8 mouse cellular contexts compared by ENCODE assay signal in genomic region chr11:11821387-11821975, GRCm38 (mm10). TPM values are rescaled to one million over a fixed set of nuclear protein-coding genes. Genes with fewer than 3 reads are reported as not detected.
DNase-seq lines count a peak whose midpoint lies in the region; ATAC-seq and TF ChIP-seq lines count a peak whose summit lies in the region.

No protein-coding gene starts in this region.

- whole genome bisulfite sequencing in heart, embryonic 10.5 days = 7% methylated on average over 15 of the region's 16 CpGs
- WGBS in heart, embryonic 14.5 days = 10% methylated on average over 15 of the region's 16 CpGs
- 9% methylated on average over 16 of the region's 16 CpGs for WGBS in neural tube, embryonic 14.5 days

- DNase-seq in heart, embryonic 10.5 days (ENCODE audit: low spot score) = peak; percentile 94
- DNase-seq in heart, adult 9 months (ENCODE audit: low spot score in 2 of 2) = no peak
- peak; percentile 97 for DNase-seq in brain, embryonic 14.5 days (ENCODE audit: low read depth)
- DNase-seq in liver = peak; percentile 76
- DNase-seq in thymus, postnatal 4 days = no peak
- DNase-seq in gastrocnemius, postnatal 25 days = no peak

- no peaks in the 10 kb centered on the region for H3K9me3 ChIP-seq in heart, embryonic 10.5 days
- no peaks in the 10 kb centered on the region for H3K9me3 ChIP-seq in heart, embryonic 14.5 days (ENCODE audit: control insufficient read depth, low read length)
- H3K9me3 ChIP-seq in neural tube, embryonic 14.5 days (ENCODE audit: control insufficient read depth, low read length) = no peaks in the 10 kb centered on the region

- H3K27me3 ChIP-seq in heart, embryonic 10.5 days (ENCODE audit: insufficient read depth, poor library complexity, severe bottlenecking) = no peaks in the 10 kb centered on the region
- no peaks in the 10 kb centered on the region for H3K27me3 ChIP-seq in heart, embryonic 14.5 days (ENCODE audit: control insufficient read depth, insufficient read depth, low read length)
- H3K27me3 ChIP-seq in neural tube, embryonic 14.5 days (ENCODE audit: control insufficient read depth, insufficient read depth, low read length) = no peaks in the 10 kb centered on the region

- ATAC-seq in heart, embryonic 14.5 days (ENCODE audit: insufficient number of reproducible peaks, insufficient read depth, low FRiP score, low read depth) = peak; percentile 68
- peak; percentile 82 for ATAC-seq in neural tube, embryonic 14.5 days (ENCODE audit: low read depth)

- H3K9ac ChIP-seq in heart, embryonic 14.5 days (ENCODE audit: low read length) = peak overlapping the region; percentile 70
- peak overlapping the region; percentile 32; the same call in 1 of the 2 replicates for H3K9ac ChIP-seq in neural tube, embryonic 14.5 days (replicated peaks; ENCODE audit: low read depth, low read length)

- peak overlapping the region; percentile 23; the same call in 1 of the 2 replicates for H3K4me2 ChIP-seq in heart, embryonic 14.5 days (ENCODE audit: low read length)
- H3K4me2 ChIP-seq in neural tube, embryonic 14.5 days (ENCODE audit: low read depth, low read length) = peak overlapping the region; percentile 40

- TF ChIP-seq CTCF in brain, embryonic 14.5 days (IDR thresholded peaks at IDR 0.05; ENCODE audit: borderline replicate concordance, extremely low read depth, insufficient read depth, insufficient read length) = no peak

- H3K4me3 ChIP-seq in heart, embryonic 10.5 days = peak overlapping the region; percentile 27; the same call in 1 of the 2 replicates
- H3K4me3 ChIP-seq in heart, embryonic 14.5 days (ENCODE audit: control insufficient read depth in 1 of 2, insufficient read depth in 1 of 2, low read depth in 1 of 2, low read length in 2 of 2) = no peak overlapping the region
- H3K4me3 ChIP-seq in neural tube, embryonic 14.5 days (ENCODE audit: low read depth, low read length) = peak overlapping the region; percentile 3; the same call in 1 of the 2 replicates

- no peaks in the 10 kb centered on the region for H3K36me3 ChIP-seq in heart, embryonic 10.5 days
- H3K36me3 ChIP-seq in heart, embryonic 14.5 days (ENCODE audit: control insufficient read depth, insufficient read depth, low read length) = peaks cover 7% of the 10 kb centered on the region
- H3K36me3 ChIP-seq in neural tube, embryonic 14.5 days (ENCODE audit: control insufficient read depth, insufficient read depth, low read length) = no peaks in the 10 kb centered on the region

- TF ChIP-seq POLR2A in brain, embryonic 14.5 days (IDR thresholded peaks at IDR 0.05; ENCODE audit: borderline replicate concordance, extremely low read depth, insufficient read depth, insufficient read length, poor library complexity, severe bottlenecking) = peak; percentile 14; the same call in 1 of the 2 replicates

- peak overlapping the region; percentile 98 for H3K27ac ChIP-seq in heart, embryonic 10.5 days
- peak overlapping the region; percentile 93 to 94 for H3K27ac ChIP-seq in heart, embryonic 14.5 days (replicated peaks in 1 of 2; ENCODE audit: control insufficient read depth in 1 of 2, insufficient read depth in 1 of 2, low read depth in 2 of 2, low read length in 2 of 2)
- H3K27ac ChIP-seq in neural tube, embryonic 14.5 days (ENCODE audit: low read depth, low read length) = peak overlapping the region; percentile 73

- peaks cover 60% of the 10 kb centered on the region for H3K4me1 ChIP-seq in heart, embryonic 10.5 days
- peaks cover 40 to 57% of the 10 kb centered on the region in 2 experiments for H3K4me1 ChIP-seq in heart, embryonic 14.5 days (ENCODE audit: control insufficient read depth in 2 of 2, insufficient read depth in 2 of 2, low read length in 2 of 2)
- H3K4me1 ChIP-seq in neural tube, embryonic 14.5 days (ENCODE audit: control insufficient read depth, insufficient read depth, low read length) = peaks cover 12% of the 10 kb centered on the region; the same call in 1 of the 2 replicates

RNA-seq across cellular contexts. Expression of gene Fignl1, which starts 12.7 kb away (rescaled TPM):
- 94.9 and 96.4 TPM in 2 replicates for polyA plus RNA-seq in heart, embryonic 10.5 days (2016; fragmentation: Nextera tagmentation; extraction: Ambion mirVana)
- polyA plus RNA-seq in brain, embryonic 14.5 days (2012; rRNA removed) = 8.7 and 11.4 TPM in 2 replicates
- 49.6 and 53.8 TPM in 2 replicates for polyA plus RNA-seq in heart, embryonic 14.5 days (2014; fragmentation: Nextera tagmentation; extraction: Ambion mirVana)
- 8.0 and 9.5 TPM in 2 replicates for polyA plus RNA-seq in neural tube, embryonic 14.5 days (2014; fragmentation: Nextera tagmentation; extraction: Ambion mirVana)
- total RNA-seq in gastrocnemius, postnatal 25 days (2021) = under 1 TPM; 0.51 to 0.54 TPM

Comparison
In these comparisons a context has a peak if more than half of its experiments do, and no peak if none do; other contexts are left out.
1. DNase-seq: peak in heart, embryonic 10.5 days (single experiment), brain, embryonic 14.5 days (single experiment) and liver (single experiment); none in heart, adult 9 months (0 of 2), thymus, postnatal 4 days (single experiment) and gastrocnemius, postnatal 25 days (single experiment).
2. H3K4me3 ChIP-seq: peak in heart, embryonic 10.5 days (single experiment) and neural tube, embryonic 14.5 days (single experiment); none in heart, embryonic 14.5 days (0 of 2).
3. Peak in every context shown above with its lines, with median percentiles within 50 percentile points of each other: H3K27ac ChIP-seq.